Mouse (Mus musculus): ENCODE measurements around the gene Pex6.

Gene Pex6

GRCm38 (mm10) chr17:46710959-46711597 is at the start of gene Pex6:
TSS of gene Pex6 (plus strand) at chr17:46711463.
- peak; percentile 93 for DNase-seq (ENCODE audit: low spot score)

- no peak for DNase-seq (ENCODE audit: low spot score)
Measured at GRCm38 (mm10) chr17:46661981-46662380, 49.3 kb upstream of the Pex6 start.

DNA sequence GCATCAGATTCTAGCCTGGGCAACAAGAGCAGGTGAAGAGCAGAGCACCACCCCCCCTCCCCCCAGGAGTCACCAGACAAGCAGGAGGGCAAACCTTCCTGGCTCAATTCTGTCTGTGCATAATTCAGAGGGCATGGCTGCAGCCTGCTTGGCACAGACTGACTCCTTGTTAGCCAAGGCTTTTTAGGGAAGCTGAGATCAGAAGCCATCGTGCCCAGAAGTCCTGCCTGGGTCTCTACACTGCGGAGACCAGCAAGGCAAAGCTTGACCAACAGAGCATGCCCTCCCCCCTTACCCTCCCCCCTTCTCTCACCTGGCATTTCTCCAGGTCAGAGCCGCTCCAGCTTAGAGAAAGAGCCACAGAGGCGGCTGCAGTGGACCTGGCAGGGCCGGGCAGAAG is 48.5 kb upstream of the Pex6 start:
- DNase-seq (ENCODE audit: low spot score): no peak

DNA sequence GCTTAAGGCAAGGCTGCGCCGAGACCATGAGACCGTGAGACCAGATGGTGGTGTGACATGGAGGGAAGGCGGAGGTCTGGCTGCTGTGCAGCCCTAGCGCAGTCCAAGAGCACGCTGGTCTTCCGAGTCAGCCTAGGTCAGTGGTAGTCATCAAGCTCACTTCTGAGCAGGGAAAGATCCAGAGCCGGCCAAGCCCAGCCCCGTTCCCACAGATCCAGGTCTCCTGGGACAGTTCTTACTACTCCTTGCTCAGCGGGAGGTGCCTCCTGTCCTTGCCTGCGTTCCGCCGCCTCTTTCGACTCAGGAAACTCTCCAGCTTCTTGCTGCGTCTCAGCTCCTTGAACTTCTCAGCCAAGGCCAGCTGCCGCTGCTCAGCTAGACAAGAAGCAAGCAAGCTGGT is 43.6 kb upstream of the Pex6 start:
- DNase-seq (ENCODE audit: low spot score): no peak

GRCm38 (mm10) chr17:46669911-46670310 is 41.4 kb upstream of the Pex6 start:
- no peak for DNase-seq (ENCODE audit: low spot score)

GRCm38 (mm10) chr17:46673850-46674529 is 37.3 kb upstream of the Pex6 start, which contains the start of gene Rrp36:
TSS of gene Rrp36 (minus strand) at chr17:46674352.
- peak; percentile 95 for DNase-seq (ENCODE audit: low spot score)

GRCm38 (mm10) chr17:46674530-46675283 is 36.6 kb upstream of the Pex6 start:
- DNase-seq (ENCODE audit: low spot score): no peak

DNA sequence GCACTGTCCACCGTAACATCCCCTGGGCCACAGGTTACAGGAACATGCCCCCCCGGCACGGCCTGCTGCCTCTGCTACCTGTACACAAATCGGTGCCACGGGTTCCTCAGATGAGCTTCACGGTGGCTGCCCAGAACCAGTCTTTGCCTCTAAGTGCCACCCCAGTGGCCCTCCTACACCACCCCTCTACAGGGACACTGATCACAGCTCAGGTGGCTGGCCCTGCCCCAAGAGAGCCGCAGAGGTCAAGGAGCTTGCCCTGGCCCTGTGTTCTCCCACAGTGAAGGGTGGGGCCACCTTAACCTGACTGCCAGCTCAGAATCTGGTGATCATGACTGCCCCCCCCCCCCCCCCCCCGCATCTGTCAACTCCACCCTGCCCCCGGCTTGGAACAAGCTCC is 32.8 kb upstream of the Pex6 start, which contains the start of gene Mea1:
TSS of gene Mea1 (plus strand) at position 378 of the 400 bp plus-strand sequence.
- DNase-seq (ENCODE audit: low spot score): peak; percentile 66

DNA sequence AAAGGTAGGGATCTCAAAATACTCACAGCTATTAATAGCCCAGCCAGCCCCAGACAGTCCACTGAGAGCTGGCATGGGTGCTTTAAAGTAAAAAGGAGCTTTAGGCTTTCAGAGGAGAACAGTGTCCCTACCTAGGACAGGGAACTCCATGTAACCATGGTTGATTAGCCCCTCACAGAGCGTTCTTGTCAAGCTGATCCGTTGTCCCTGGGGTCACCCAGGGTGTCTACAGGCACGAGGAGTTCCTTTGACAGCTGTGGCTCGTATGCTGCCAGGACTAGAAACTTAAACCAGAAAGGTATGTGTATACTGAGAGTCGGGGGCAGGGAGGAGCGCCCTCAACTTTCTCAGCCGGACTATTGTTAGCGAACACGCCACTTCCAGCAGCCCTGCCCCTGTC is 32.4 kb upstream of the Pex6 start:
- DNase-seq (ENCODE audit: low spot score): no peak

GRCm38 (mm10) chr17:46679843-46680759 is 31.2 kb upstream of the Pex6 start:
- DNase-seq (ENCODE audit: low spot score): peak; percentile 24

GRCm38 (mm10) chr17:46680760-46681373 is 30.4 kb upstream of the Pex6 start, which contains the start of gene Klhdc3:
TSS of gene Klhdc3 (minus strand) at chr17:46680914.
- DNase-seq (ENCODE audit: low spot score): peak; percentile 98

DNA sequence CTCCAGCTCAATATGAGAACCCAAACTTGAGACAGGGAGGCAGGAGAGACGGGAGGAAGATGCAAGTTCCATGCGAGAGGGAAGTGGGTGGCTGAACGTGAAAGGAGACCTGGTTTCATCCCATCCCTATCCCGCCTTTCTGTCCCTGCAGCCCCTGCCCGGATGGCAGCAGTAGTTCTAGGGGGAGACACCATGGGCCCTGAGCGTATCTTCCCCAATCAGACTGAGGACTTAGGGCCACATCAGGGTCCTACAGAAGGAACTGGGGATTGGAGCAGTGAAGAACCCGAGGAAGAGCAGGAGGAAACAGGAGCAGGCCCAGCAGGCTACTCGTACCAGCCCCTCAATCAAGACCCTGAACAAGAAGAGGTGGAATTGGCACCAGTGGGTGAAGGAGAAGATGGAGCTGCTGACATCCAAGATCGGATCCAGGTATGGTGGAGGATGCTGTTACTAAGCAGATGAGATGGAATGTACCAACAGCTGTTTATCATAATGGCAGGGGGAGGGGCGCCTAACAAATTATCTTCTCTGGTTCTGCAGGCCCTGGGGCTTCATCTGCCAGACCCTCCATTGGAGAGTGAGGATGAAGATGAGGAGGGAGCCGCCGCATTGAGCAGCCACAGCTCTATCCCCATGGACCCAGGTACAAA is 29.7 kb upstream of the Pex6 start:
- DNase-seq (ENCODE audit: low spot score): no peak

DNA sequence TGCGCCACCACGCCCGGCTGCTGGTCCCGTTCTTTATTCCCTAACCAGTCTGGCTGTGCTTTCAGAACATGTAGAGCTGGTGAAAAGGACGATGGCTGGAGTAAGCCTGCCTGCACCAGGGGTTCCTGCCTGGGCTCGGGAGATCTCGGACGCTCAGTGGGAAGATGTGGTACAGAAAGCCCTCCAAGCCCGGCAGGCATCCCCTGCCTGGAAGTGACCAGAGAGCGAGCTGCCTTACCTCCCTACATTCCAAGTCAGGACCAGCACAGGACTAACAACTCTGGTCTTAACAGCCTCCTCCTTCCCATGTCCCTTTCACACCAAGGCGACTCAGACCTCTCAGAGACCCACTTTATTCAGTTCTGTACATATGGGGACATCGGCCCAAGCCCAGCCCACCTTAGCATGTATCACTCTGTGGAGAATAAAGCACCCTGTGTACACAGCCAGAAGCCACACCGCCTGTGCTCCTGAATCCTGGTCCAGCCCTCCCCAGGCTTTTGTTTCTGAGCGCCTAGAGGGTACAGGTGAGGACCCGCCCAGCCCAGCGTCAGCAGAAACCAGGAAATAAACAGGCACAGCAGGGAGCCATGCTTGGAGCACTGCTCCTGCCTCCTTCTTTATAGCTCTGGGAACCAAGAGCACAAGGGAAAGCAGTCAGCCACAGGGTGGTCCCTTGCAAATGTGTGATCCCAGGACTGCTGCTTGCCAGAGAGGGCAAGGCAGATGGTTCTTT is 28.4 kb upstream of the Pex6 start:
- DNase-seq (ENCODE audit: low spot score): no peak

DNA sequence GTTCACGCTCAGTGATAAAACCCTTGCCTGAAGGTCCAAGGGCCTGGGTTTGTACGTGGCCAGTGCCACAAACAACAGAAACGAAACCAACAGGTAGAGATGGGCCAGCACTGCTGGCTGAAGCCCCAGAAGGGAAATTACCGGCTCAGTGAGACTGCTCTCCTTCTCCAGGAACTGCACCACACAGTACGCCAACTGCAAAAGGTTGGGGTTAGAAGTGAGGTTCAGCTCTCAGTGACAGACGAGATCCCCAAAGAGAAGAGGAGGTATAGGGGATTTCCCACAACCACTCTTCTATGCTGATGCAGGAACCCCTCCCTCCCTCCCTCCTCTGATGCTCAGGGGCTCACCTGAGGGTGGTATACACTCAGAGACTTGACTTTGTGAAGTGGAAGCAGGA is 25.4 kb upstream of the Pex6 start:
- no peak for DNase-seq (ENCODE audit: low spot score)

- no peak for DNase-seq (ENCODE audit: low spot score)
Measured at GRCm38 (mm10) chr17:46690665-46691064, 20.6 kb upstream of the Pex6 start.

GRCm38 (mm10) chr17:46691390-46691789 is 19.9 kb upstream of the Pex6 start:
- no peak for DNase-seq (ENCODE audit: low spot score)

GRCm38 (mm10) chr17:46694517-46695063 is 16.7 kb upstream of the Pex6 start:
- no peak for DNase-seq (ENCODE audit: low spot score)

- no peak for DNase-seq (ENCODE audit: low spot score)
Measured at GRCm38 (mm10) chr17:46698515-46698914, 12.7 kb upstream of the Pex6 start.

- DNase-seq (ENCODE audit: low spot score): no peak
Measured at GRCm38 (mm10) chr17:46699245-46699644, 12.0 kb upstream of the Pex6 start.

DNA sequence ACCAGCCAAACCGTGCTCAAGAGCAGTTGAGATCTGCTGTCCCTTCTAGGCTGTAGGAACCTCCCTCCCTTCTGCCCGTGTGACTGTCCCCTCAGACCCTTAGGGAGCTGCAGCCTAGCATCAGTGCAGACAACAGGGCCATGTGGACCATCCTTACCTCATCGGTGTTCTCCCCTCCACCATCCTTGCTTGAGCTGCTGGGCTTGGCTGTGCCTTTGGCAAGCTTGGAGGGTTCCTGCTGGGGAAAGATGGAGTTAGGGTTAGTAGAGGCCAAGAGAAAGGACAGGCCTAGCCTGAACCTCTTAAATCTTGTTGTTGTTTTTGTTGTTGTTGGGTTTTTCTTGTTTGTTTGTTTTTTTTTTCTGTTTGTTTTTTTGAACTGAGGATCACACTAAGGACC is 11.4 kb upstream of the Pex6 start:
- DNase-seq (ENCODE audit: low spot score): no peak
